Mouse (Mus musculus): Measurements from ENCODE around the gene Dysf. TPM values are rescaled to one million over a fixed set of nuclear protein-coding genes. Genes with fewer than 3 reads are reported as not detected.

Dysf gene
- polyA plus RNA-seq, 1 experiment, result 1.7 TPM

GRCm38 (mm10) chr6:84111106-84111505 is 102.7 kb downstream of the Dysf start:
- Histone ChIP-seq H3K27ac (ENCODE audit: control insufficient read depth, insufficient read depth, low read depth, low read length) (no peak overlapping the region), H3K4me3 (ENCODE audit: control insufficient read depth, low read depth, low read length) (no peak overlapping the region), H3K4me1 (ENCODE audit: control insufficient read depth, insufficient read depth, low read length) (no peaks in the 10 kb centered on the region; the same call in 1 of the 2 replicates), H3K36me3 (ENCODE audit: control insufficient read depth, insufficient read depth, low read length) (no peaks in the 10 kb centered on the region), H3K27me3 (ENCODE audit: control insufficient read depth, insufficient read depth, low read length) (no peaks in the 10 kb centered on the region)
- no peak for TF ChIP-seq POLR2A (IDR thresholded peaks at IDR 0.05; ENCODE audit: control insufficient read depth, low read depth, low read length)
- TF ChIP-seq CTCF (IDR thresholded peaks at IDR 0.05; ENCODE audit: control insufficient read depth, insufficient read depth, insufficient replicate concordance, low read depth, low read length), result no peak

- no peaks in the 10 kb centered on the region for H3K4me1 ChIP-seq (ENCODE audit: control insufficient read depth, insufficient read depth, low read length)
- no peak for TF ChIP-seq CTCF (IDR thresholded peaks at IDR 0.05; ENCODE audit: control insufficient read depth, insufficient read depth, insufficient replicate concordance, low read depth, low read length)
- TF ChIP-seq POLR2A (IDR thresholded peaks at IDR 0.05; ENCODE audit: control insufficient read depth, low read depth, low read length), result no peak
- H3K27me3 ChIP-seq (ENCODE audit: control insufficient read depth, insufficient read depth, low read length), result no peaks in the 10 kb centered on the region
- no peak overlapping the region for H3K4me3 ChIP-seq (ENCODE audit: control insufficient read depth, low read depth, low read length)
- no peaks in the 10 kb centered on the region for H3K36me3 ChIP-seq (ENCODE audit: control insufficient read depth, insufficient read depth, low read length)
- no peak overlapping the region for H3K27ac ChIP-seq (ENCODE audit: control insufficient read depth, insufficient read depth, low read depth, low read length)
Measured at GRCm38 (mm10) chr6:84119731-84120530, 111.5 kb downstream of the Dysf start.

GRCm38 (mm10) chr6:84124609-84125008 is 116.2 kb downstream of the Dysf start:
- Histone ChIP-seq H3K27me3 (ENCODE audit: control insufficient read depth, insufficient read depth, low read length) (no peaks in the 10 kb centered on the region), H3K27ac (ENCODE audit: control insufficient read depth, insufficient read depth, low read depth, low read length) (no peak overlapping the region), H3K36me3 (ENCODE audit: control insufficient read depth, insufficient read depth, low read length) (no peaks in the 10 kb centered on the region), H3K4me3 (ENCODE audit: control insufficient read depth, low read depth, low read length) (no peak overlapping the region), H3K4me1 (ENCODE audit: control insufficient read depth, insufficient read depth, low read length) (no peaks in the 10 kb centered on the region)
- TF ChIP-seq POLR2A (IDR thresholded peaks at IDR 0.05; ENCODE audit: control insufficient read depth, low read depth, low read length) (no peak), CTCF (IDR thresholded peaks at IDR 0.05; ENCODE audit: control insufficient read depth, insufficient read depth, insufficient replicate concordance, low read depth, low read length) (no peak)

GRCm38 (mm10) chr6:84125101-84125500 is 116.7 kb downstream of the Dysf start:
- TF ChIP-seq POLR2A (IDR thresholded peaks at IDR 0.05; ENCODE audit: control insufficient read depth, low read depth, low read length) (no peak), CTCF (IDR thresholded peaks at IDR 0.05; ENCODE audit: control insufficient read depth, insufficient read depth, insufficient replicate concordance, low read depth, low read length) (no peak)
- H3K36me3 ChIP-seq (ENCODE audit: control insufficient read depth, insufficient read depth, low read length), result no peaks in the 10 kb centered on the region
- no peak overlapping the region for H3K27ac ChIP-seq (ENCODE audit: control insufficient read depth, insufficient read depth, low read depth, low read length)
- H3K4me1 ChIP-seq (ENCODE audit: control insufficient read depth, insufficient read depth, low read length), result no peaks in the 10 kb centered on the region
- H3K4me3 ChIP-seq (ENCODE audit: control insufficient read depth, low read depth, low read length), result no peak overlapping the region
- no peaks in the 10 kb centered on the region for H3K27me3 ChIP-seq (ENCODE audit: control insufficient read depth, insufficient read depth, low read length)

- Histone ChIP-seq H3K4me1 (ENCODE audit: control insufficient read depth, insufficient read depth, low read length) (no peaks in the 10 kb centered on the region), H3K36me3 (ENCODE audit: control insufficient read depth, insufficient read depth, low read length) (no peaks in the 10 kb centered on the region), H3K4me3 (ENCODE audit: control insufficient read depth, low read depth, low read length) (no peak overlapping the region), H3K27me3 (ENCODE audit: control insufficient read depth, insufficient read depth, low read length) (no peaks in the 10 kb centered on the region), H3K27ac (ENCODE audit: control insufficient read depth, insufficient read depth, low read depth, low read length) (no peak overlapping the region)
- no peak for TF ChIP-seq CTCF (IDR thresholded peaks at IDR 0.05; ENCODE audit: control insufficient read depth, insufficient read depth, insufficient replicate concordance, low read depth, low read length)
Measured at GRCm38 (mm10) chr6:84128229-84128628, 119.8 kb downstream of the Dysf start.

- Histone ChIP-seq H3K27me3 (ENCODE audit: control insufficient read depth, insufficient read depth, low read length) (no peaks in the 10 kb centered on the region), H3K4me3 (ENCODE audit: control insufficient read depth, low read depth, low read length) (no peak overlapping the region), H3K36me3 (ENCODE audit: control insufficient read depth, insufficient read depth, low read length) (no peaks in the 10 kb centered on the region), H3K27ac (ENCODE audit: control insufficient read depth, insufficient read depth, low read depth, low read length) (no peak overlapping the region), H3K4me1 (ENCODE audit: control insufficient read depth, insufficient read depth, low read length) (no peaks in the 10 kb centered on the region)
- TF ChIP-seq CTCF (IDR thresholded peaks at IDR 0.05; ENCODE audit: control insufficient read depth, insufficient read depth, insufficient replicate concordance, low read depth, low read length), result no peak
- TF ChIP-seq POLR2A (IDR thresholded peaks at IDR 0.05; ENCODE audit: control insufficient read depth, low read depth, low read length), result no peak
Measured at GRCm38 (mm10) chr6:84130867-84131266, 122.5 kb downstream of the Dysf start.

GRCm38 (mm10) chr6:84131539-84131938 is 123.1 kb downstream of the Dysf start:
- H3K27me3 ChIP-seq (ENCODE audit: control insufficient read depth, insufficient read depth, low read length), result no peaks in the 10 kb centered on the region
- H3K27ac ChIP-seq (ENCODE audit: control insufficient read depth, insufficient read depth, low read depth, low read length), result no peak overlapping the region
- H3K4me3 ChIP-seq (ENCODE audit: control insufficient read depth, low read depth, low read length), result no peak overlapping the region
- no peak for TF ChIP-seq CTCF (IDR thresholded peaks at IDR 0.05; ENCODE audit: control insufficient read depth, insufficient read depth, insufficient replicate concordance, low read depth, low read length)
- no peaks in the 10 kb centered on the region for H3K36me3 ChIP-seq (ENCODE audit: control insufficient read depth, insufficient read depth, low read length)
- H3K4me1 ChIP-seq (ENCODE audit: control insufficient read depth, insufficient read depth, low read length), result no peaks in the 10 kb centered on the region
